Mouse (Mus musculus) adrenal gland, adult 2 months (tissue): Measurements from ENCODE around the gene Xpr1. TPM values are rescaled to one million over a fixed set of nuclear protein-coding genes. Genes with fewer than 3 reads are reported as not detected.

Source experiments
- DNase-seq: peaks from one replicate; pipeline ENCODE4 v3.0.0; 2021
- polyA plus RNA-seq: library from polyadenylated mRNA; depleted of rRNA; stranded (reverse); fragments of >200 nt; gene quantifications from 2 replicates; pipeline ENCODE4 v1.2.3, GENCODE M21; 2012
- total RNA-seq, 2 experiments: library from RNA; stranded (reverse); gene quantifications; 2 replicates each; pipeline ENCODE4 v1.2.3; 2021

Gene Xpr1
- total and polyA plus RNA-seq, 3 experiments = 7.5 to 46.6 (median 36.4) TPM

GRCm38 (mm10) chr1:155251596-155251995 is 165.6 kb downstream of the Xpr1 start:
- no peak for DNase-seq

- DNase-seq = no peak
Observed at GRCm38 (mm10) chr1:155250531-155251135, 166.6 kb downstream of the Xpr1 start.

DNA sequence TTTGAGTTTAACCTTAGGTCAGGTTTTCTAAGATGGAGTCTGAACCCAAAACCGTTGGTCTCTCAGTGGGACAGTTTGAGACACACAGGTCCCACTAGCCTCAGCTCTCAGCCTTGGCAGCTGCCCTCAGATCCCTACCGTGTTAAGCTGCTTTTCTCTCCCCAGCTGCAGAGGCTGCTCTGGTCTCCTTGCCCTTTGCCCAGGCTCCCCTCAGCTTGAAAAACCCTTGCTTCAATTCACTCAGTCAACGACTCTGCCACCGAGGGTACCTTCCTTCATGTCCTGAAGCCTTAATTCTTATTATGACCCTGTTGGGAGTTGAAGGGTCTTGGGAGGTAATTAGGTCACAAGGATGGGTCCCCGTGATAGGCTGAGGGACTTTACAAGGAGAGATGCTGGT is 167.3 kb downstream of the Xpr1 start:
- no peak for DNase-seq

DNA sequence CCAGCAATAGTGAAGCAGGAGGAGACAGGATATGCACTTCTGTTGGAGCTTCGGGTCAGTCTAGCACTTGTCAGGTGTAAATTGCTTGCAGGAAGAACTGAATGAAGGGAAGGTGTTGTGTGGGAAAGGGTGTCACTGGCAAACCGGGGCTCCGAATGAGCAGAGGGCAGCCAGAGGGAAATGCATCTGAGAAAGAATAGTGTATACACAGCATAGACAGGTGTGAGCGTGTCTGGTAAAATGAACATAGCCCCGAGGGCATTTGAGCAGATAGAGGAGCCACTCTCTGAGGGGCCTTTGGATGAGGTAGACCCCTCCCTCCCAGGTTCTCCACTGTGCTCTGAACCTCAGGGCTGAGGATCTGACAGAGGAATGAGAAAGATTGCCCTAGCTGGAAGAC is 169.2 kb downstream of the Xpr1 start:
- no peak for DNase-seq

DNA sequence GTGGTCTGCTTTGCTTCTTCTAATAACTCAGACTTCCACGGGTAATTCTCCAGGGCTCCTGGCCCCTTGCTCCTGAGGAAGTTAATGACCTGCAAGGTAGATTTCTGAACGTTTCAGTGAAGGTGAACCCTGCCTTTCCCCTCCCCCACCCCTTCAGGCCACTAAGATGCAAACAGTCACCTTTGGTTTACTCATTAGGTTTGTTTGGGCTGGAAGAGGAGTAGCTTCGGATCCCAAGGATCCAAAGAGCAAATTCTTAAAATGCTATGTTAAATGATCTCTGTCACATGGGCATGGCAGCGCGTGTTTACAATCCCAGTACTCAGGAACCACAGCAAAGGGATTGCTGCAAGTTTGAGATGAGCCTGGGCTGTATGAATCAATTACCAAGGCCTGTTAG is 169.8 kb downstream of the Xpr1 start:
- no peak for DNase-seq

DNA sequence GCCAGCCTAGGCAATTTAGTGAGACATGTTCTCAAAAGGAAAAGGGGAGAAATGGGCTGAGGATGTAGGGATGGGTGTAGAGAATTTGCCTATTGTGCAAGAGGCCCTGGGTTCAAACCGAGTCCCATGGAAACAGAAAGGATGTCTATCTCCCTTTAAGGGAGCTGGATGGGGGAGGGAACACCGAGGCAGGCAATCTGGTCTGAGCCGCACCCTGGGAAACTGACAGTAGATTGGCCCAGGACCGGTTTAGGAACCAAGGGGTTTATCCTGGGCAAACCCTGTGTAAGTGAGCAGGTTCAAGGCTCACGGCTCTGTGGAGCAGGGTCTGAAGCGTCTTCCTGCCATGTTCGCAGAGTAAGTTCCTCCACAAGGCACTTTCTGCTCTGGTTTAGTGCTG is 171.7 kb downstream of the Xpr1 start:
- DNase-seq = no peak

DNA sequence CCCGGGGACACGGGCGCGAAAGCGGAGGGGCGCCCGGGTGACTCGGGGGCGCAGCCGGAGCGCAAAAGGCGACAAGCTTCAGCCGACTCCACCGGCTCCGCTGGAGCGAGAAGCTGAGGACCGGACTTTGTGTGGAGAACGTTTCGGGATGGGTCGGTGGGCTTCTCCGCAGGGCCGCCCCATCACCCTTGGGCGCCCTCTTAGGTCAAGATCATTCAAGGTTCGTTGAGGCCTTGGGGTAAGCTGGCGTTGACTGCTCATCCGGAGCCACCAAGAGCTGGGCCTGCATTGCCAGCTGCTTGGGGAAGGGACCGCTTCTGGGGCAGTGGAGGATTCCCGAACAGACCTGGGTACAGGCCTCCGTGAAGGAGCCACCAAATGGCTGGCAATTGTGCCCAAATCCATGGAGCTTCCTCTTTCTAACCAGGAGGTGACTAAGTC is 172.4 kb downstream of the Xpr1 start:
- peak; percentile 63 for DNase-seq

- DNase-seq = peak; percentile 85
Observed at GRCm38 (mm10) chr1:155243797-155244770, 173.1 kb downstream of the Xpr1 start, which contains the start of gene BC034090. Gene BC034090, minus strand, starts transcription at chr1:155244444.

DNA sequence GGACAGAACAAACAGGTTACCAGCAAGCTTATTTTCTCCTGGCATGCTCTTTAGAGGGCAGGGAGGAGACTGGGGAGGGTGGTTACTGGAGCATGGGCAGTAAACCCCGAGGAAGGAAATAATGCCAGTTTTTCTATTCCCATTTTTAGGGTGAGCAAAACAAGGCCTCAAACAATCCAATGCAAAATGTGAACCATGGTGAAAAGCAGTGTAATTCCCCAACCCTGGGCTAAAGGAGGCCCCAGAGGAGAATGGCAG is 174.8 kb downstream of the Xpr1 start:
- no peak for DNase-seq

DNA sequence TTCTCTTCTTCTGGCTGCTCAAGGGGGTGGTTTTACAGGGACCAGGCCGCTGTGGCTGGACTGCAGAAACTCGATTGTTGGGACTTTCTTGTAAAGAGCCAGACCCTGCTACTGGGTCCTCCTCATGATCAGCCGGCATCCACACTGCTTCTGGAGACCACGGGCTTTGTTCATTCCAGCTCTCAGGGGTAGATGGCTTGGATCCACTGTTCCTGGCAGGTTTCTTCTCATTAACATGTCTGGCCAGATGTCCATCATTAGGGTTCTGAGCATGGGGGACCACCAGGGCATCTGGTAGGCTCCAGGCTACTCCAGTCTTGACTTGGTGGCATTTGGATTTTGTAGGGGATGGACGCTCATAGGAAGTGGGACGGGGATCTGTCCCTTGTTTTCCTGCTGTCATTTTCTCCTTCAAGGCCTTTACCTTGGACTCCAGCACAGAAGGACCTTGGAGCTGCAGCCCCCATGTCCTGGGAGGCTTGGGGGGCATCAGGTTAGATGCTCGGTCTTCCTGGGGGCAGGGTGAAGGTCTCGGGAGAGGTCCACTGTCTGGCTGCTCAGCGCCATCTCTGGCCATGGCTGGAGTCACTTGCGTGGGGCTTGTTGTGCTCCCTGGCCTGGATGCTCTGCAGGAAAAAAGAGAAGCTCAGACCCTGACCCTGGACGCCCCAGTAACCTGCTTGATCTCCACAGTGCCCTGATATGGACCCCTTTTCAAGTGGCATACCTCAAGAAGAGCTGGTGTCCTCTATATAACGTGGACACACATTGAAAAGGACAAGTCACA is 175.3 kb downstream of the Xpr1 start:
- no peak for DNase-seq

GRCm38 (mm10) chr1:155239962-155240717 is 177.1 kb downstream of the Xpr1 start:
- peak; percentile 90 for DNase-seq

- DNase-seq = no peak
Observed at GRCm38 (mm10) chr1:155239169-155239568, 178.0 kb downstream of the Xpr1 start.

DNA sequence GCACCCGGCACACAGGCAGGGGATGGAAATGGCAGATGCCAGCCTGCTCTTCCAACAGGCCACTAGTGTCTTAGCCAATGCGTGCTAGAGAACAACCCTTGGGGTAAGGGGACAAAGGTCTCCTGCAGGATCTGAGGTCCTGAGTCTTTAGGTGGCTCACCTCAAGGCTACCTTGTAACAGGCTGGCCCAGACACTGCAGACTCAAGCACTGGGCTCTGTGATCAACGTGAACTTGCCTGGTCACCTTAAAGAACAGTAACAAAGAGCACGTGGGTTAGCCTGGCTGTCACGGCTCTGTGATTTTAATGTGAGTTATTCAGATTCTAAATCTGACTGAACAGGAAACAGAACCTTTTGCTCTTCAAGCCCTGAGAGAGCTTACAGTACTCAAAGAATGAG is 179.1 kb downstream of the Xpr1 start:
- DNase-seq = no peak

DNA sequence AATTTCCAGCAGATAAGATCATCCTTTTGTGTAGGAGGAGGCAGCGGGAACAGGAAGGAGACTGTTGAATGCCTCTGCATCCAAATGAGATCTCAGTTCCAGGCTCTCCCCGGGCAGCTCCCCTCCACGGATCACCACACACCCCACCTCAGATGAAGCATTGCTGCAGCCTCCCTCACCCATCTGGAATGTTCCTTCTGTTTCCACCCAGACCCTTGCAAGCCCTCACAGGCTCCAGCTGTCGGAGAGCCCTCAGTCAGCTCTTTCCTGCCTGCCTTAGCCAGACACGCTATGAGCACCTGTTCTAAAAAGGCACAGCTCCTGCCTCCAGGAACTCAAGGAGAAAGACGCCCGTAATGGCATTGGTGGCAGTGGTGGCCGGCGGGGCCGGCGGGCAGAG is 179.8 kb downstream of the Xpr1 start:
- no peak for DNase-seq

GRCm38 (mm10) chr1:155236306-155237024 is 180.8 kb downstream of the Xpr1 start:
- no peak for DNase-seq

DNA sequence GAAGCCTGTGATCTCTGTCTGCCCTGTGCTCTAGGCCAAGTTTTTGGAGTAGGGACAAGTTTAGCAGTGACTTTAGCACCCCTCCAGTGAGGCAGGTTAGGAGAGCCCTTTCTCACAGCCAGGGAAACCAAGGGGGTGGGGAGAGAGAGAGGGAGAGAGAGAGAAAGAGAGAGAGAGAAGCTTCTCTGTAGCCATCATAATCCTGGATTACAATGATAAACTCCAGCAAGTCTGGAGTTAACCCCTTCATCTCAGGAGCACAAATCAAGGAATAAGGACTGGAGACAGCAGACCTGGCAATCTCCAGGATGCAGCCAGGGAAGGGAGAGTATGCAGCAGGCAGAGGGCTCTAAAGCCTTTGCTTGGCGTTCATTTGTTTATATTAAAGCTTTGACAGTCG is 181.6 kb downstream of the Xpr1 start:
- DNase-seq = no peak

DNA sequence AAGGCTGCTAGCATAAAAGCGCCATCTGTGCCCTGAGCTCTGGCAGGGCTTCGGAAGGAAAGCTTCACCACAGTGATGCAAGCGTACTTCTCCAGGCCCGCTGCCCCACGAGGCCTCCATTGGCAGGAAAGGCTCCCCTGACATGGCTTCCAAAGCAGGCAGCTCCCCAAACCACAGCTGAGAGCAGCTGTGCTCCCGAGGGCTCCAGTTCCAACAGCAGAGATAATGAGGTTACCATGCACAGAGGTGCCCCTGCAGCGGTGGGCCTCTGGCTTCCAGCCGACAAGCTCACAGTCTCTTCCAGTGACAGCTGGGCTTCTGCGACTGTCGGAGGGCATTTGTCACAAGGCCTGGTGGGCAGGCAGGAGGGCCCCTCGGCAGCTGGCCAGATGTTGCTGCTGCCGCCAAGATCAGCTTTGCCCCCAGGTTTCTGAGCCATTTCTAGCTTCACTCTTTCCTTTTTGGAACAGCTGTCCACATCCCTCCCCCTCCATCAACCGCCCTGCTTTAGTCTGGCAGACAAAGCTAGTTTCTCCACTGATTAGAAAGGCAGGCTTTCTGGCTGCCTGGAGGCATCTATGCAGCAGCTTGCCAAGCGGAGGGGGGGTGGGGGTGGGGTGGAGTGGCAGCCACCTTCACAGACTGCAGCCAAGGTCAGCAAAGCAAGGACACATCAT is 183.1 kb downstream of the Xpr1 start:
- DNase-seq = peak; percentile 65

GRCm38 (mm10) chr1:155233378-155233777 is 183.8 kb downstream of the Xpr1 start:
- no peak for DNase-seq

GRCm38 (mm10) chr1:155232786-155233185 is 184.4 kb downstream of the Xpr1 start:
- no peak for DNase-seq

GRCm38 (mm10) chr1:155232385-155232784 is 184.8 kb downstream of the Xpr1 start:
- no peak for DNase-seq
